Mouse (Mus musculus): Measurements from ENCODE around the gene Tcf7. TPM values are rescaled to one million over a fixed set of nuclear protein-coding genes. Genes with fewer than 3 reads are reported as not detected.

Tcf7 gene
- polyA plus RNA-seq, 1 experiment from 2014 or later: 16.0 TPM

- ATAC-seq (replicated peaks; ENCODE audit: low FRiP score, low read depth): no peak
Measured at GRCm38 (mm10) chr11:52286301-52286957, 3.6 kb upstream of the Tcf7 start.

GRCm38 (mm10) chr11:52283596-52284571, 1.1 kb upstream of the Tcf7 start:
- WGBS: 6% methylated on average over 44 of the region's 44 CpGs
- peaks cover 17% of the 10 kb centered on the region for H3K4me1 ChIP-seq (replicated peaks; ENCODE audit: insufficient read depth, low read length)

More at GRCm38 (mm10) chr11:52286301-52286957, 3.6 kb upstream of the Tcf7 start:
- Histone ChIP-seq H3K4me1 (replicated peaks; ENCODE audit: insufficient read depth, low read length) (peaks cover 17% of the 10 kb centered on the region), H3K27me3 (ENCODE audit: insufficient read depth, low read length) (no peaks in the 10 kb centered on the region), H3K4me2 (ENCODE audit: low read length) (no peak overlapping the region), H3K9ac (ENCODE audit: low read depth, low read length) (no peak overlapping the region), H3K36me3 (ENCODE audit: insufficient read depth, low read length) (no peaks in the 10 kb centered on the region), H3K27ac (no peak overlapping the region), H3K4me3 (replicated peaks; ENCODE audit: low read depth, low read length) (no peak overlapping the region), H3K9me3 (replicated peaks; ENCODE audit: low read length) (no peaks in the 10 kb centered on the region)
- DNase-seq (ENCODE audit: low spot score): no peak
- WGBS: 45% methylated on average over 16 of the region's 16 CpGs
- no peak for TF ChIP-seq CTCF (IDR thresholded peaks at IDR 0.05; ENCODE audit: low read depth)

GRCm38 (mm10) chr11:52282420-52282773, 417 bp downstream of the Tcf7 start:
- peak overlapping the region; percentile 62; the same call in 1 of the 2 replicates for H3K27ac ChIP-seq
- WGBS: 0% methylated on average over 19 of the region's 19 CpGs
- peak; percentile 52 for DNase-seq (ENCODE audit: low spot score)
- H3K9ac ChIP-seq (ENCODE audit: low read depth, low read length): peak overlapping the region; percentile 84
- no peaks in the 10 kb centered on the region for H3K27me3 ChIP-seq (ENCODE audit: insufficient read depth, low read length)
- peak; percentile 31 for ATAC-seq (replicated peaks; ENCODE audit: low FRiP score, low read depth)
- H3K4me1 ChIP-seq (replicated peaks; ENCODE audit: insufficient read depth, low read length): peaks cover 17% of the 10 kb centered on the region
- peak overlapping the region; percentile 73 for H3K4me3 ChIP-seq (replicated peaks; ENCODE audit: low read depth, low read length)
- no peaks in the 10 kb centered on the region for H3K36me3 ChIP-seq (ENCODE audit: insufficient read depth, low read length)
- H3K4me2 ChIP-seq (ENCODE audit: low read length): peak overlapping the region; percentile 99
- no peak for TF ChIP-seq CTCF (IDR thresholded peaks at IDR 0.05; ENCODE audit: low read depth)
- H3K9me3 ChIP-seq (replicated peaks; ENCODE audit: low read length): no peaks in the 10 kb centered on the region

More at GRCm38 (mm10) chr11:52283596-52284571, 1.1 kb upstream of the Tcf7 start:
- Histone ChIP-seq H3K9ac (ENCODE audit: low read depth, low read length) (0 out of 2 replicates have a peak overlapping the region, but pooled peaks have one; percentile 84), H3K27ac (no peak overlapping the region; the same call in 1 of the 2 replicates), H3K9me3 (replicated peaks; ENCODE audit: low read length) (no peaks in the 10 kb centered on the region), H3K4me3 (replicated peaks; ENCODE audit: low read depth, low read length) (peak overlapping the region; percentile 73), H3K27me3 (ENCODE audit: insufficient read depth, low read length) (no peaks in the 10 kb centered on the region), H3K36me3 (ENCODE audit: insufficient read depth, low read length) (no peaks in the 10 kb centered on the region), H3K4me2 (ENCODE audit: low read length) (peak overlapping the region; percentile 99)
- DNase-seq (ENCODE audit: low spot score) (peak; percentile 81), ATAC-seq (replicated peaks; ENCODE audit: low FRiP score, low read depth) (peak; percentile 23; the same call in 1 of the 2 replicates)
- TF ChIP-seq CTCF (IDR thresholded peaks at IDR 0.05; ENCODE audit: low read depth): no peak

GRCm38 (mm10) chr11:52281568-52282328, 1.1 kb downstream of the Tcf7 start:
- WGBS: 67% methylated on average over 19 of the region's 19 CpGs
- no peak for ATAC-seq (replicated peaks; ENCODE audit: low FRiP score, low read depth)
- no peak for DNase-seq (ENCODE audit: low spot score)
- peaks cover 17% of the 10 kb centered on the region for H3K4me1 ChIP-seq (replicated peaks; ENCODE audit: insufficient read depth, low read length)
- no peaks in the 10 kb centered on the region for H3K36me3 ChIP-seq (ENCODE audit: insufficient read depth, low read length)
- no peaks in the 10 kb centered on the region for H3K27me3 ChIP-seq (ENCODE audit: insufficient read depth, low read length)
- peak overlapping the region; percentile 73 for H3K4me3 ChIP-seq (replicated peaks; ENCODE audit: low read depth, low read length)
- TF ChIP-seq CTCF (IDR thresholded peaks at IDR 0.05; ENCODE audit: low read depth): no peak
- no peaks in the 10 kb centered on the region for H3K9me3 ChIP-seq (replicated peaks; ENCODE audit: low read length)
- no peak overlapping the region for H3K27ac ChIP-seq
- no peak overlapping the region for H3K9ac ChIP-seq (ENCODE audit: low read depth, low read length)
- H3K4me2 ChIP-seq (ENCODE audit: low read length): peak overlapping the region; percentile 99

- Histone ChIP-seq H3K4me2 (ENCODE audit: low read length) (no peak overlapping the region), H3K27me3 (ENCODE audit: insufficient read depth, low read length) (no peaks in the 10 kb centered on the region), H3K36me3 (ENCODE audit: insufficient read depth, low read length) (no peaks in the 10 kb centered on the region), H3K9ac (ENCODE audit: low read depth, low read length) (no peak overlapping the region), H3K27ac (no peak overlapping the region), H3K4me3 (replicated peaks; ENCODE audit: low read depth, low read length) (no peak overlapping the region), H3K4me1 (replicated peaks; ENCODE audit: insufficient read depth, low read length) (peaks cover 14% of the 10 kb centered on the region), H3K9me3 (replicated peaks; ENCODE audit: low read length) (no peaks in the 10 kb centered on the region)
- ATAC-seq (replicated peaks; ENCODE audit: low FRiP score, low read depth) (no peak), DNase-seq (ENCODE audit: low spot score) (no peak)
- 92% methylated on average over 11 of the region's 11 CpGs for WGBS
- TF ChIP-seq CTCF (IDR thresholded peaks at IDR 0.05; ENCODE audit: low read depth): no peak
Measured at GRCm38 (mm10) chr11:52280566-52281455, 2.0 kb downstream of the Tcf7 start.

Measured in kidney, postnatal 0 days (tissue).